Mouse (Mus musculus) thymus, adult 2 months (tissue): ENCODE data around the gene Dync1i2. TPM values are rescaled to one million over a fixed set of nuclear protein-coding genes. Genes with fewer than 3 reads are reported as not detected.

Source experiments
- DNase-seq: peaks from one replicate; pipeline ENCODE4 v3.0.0; 2021
- H3K27ac ChIP-seq: fragments of 200-500 bp; 2 replicates; pipeline ENCODE4 v1.5.1; 2012; ENCODE audit warnings: low read length, control low read depth; ENCODE audit not compliant: control insufficient read depth, insufficient read depth
- H3K27me3 ChIP-seq: fragments of 200-500 bp; 2 replicates; pipeline ENCODE4 v1.6.1; 2012; ENCODE audit warnings: mild to moderate bottlenecking, low read length, moderate library complexity, mixed read lengths; ENCODE audit not compliant: control insufficient read depth, insufficient read depth
- H3K36me3 ChIP-seq: fragments of 200-500 bp; 2 replicates; pipeline ENCODE4 v1.6.1; 2012; ENCODE audit warnings: mild to moderate bottlenecking, low read length, moderate library complexity; ENCODE audit not compliant: control insufficient read depth, insufficient read depth
- H3K4me1 ChIP-seq: fragments of 200-500 bp; replicated peaks from 2 replicates; pipeline ENCODE4 v1.6.1; 2012; ENCODE audit warnings: low read length; ENCODE audit not compliant: control insufficient read depth, insufficient read depth
- H3K4me3 ChIP-seq: fragments of 200-500 bp; 2 replicates; pipeline ENCODE4 v1.5.1; 2012; ENCODE audit warnings: mild to moderate bottlenecking, low read length, control low read depth, moderate library complexity; ENCODE audit not compliant: control insufficient read depth, insufficient read depth
- CTCF ChIP-seq: fragments of 200-500 bp; IDR thresholded peaks from 2 replicates; pipeline ENCODE4 v1.5.1; 2012; ENCODE audit warnings: mild to moderate bottlenecking, control low read depth, low read length, moderate library complexity, borderline replicate concordance; ENCODE audit not compliant: control insufficient read depth, poor library complexity, insufficient read depth; ENCODE audit errors: extremely low read depth
- POLR2A ChIP-seq: fragments of 200-500 bp; IDR thresholded peaks from 2 replicates; pipeline ENCODE4 v1.6.1; 2012; ENCODE audit warnings: mild to moderate bottlenecking, low read length, control low read depth, moderate library complexity; ENCODE audit not compliant: control insufficient read depth, poor library complexity, insufficient read depth; ENCODE audit errors: extremely low read depth
- WGBS: fragments of 180-500 bp; shearing (Covaris S2); methylation state at CpG from one replicate; pipeline ENCODE4 v1.1.7; 2018; 5-methylcytosine and 5-hydroxymethylcytosine counted together
- polyA plus RNA-seq: library from polyadenylated mRNA; depleted of rRNA; stranded (reverse); fragments of >200 nt; gene quantifications from 2 replicates; pipeline ENCODE4 v1.2.3, GENCODE M21; 2012

Gene Dync1i2
- polyA plus RNA-seq, 1 experiment, result 26.2 TPM

GRCm38 (mm10) chr2:71227398-71227797 is 15.9 kb downstream of the Dync1i2 start:
- 43% methylated on average over 1 of the region's 1 CpGs for WGBS
- Histone ChIP-seq H3K27me3 (no peaks in the 10 kb centered on the region), H3K36me3 (peaks cover 26% of the 10 kb centered on the region), H3K4me1 (no peaks in the 10 kb centered on the region), H3K27ac (no peak overlapping the region), H3K4me3 (no peak overlapping the region)
- no peak for TF ChIP-seq CTCF
- no peak for TF ChIP-seq POLR2A
- no peak for DNase-seq

GRCm38 (mm10) chr2:71229603-71230002 is 18.1 kb downstream of the Dync1i2 start:
- no peak for DNase-seq
- H3K4me1 ChIP-seq, result no peaks in the 10 kb centered on the region
- no peak overlapping the region for H3K27ac ChIP-seq
- peaks cover 10% of the 10 kb centered on the region; the same call in 1 of the 2 replicates for H3K36me3 ChIP-seq
- WGBS, result 85% methylated on average over 1 of the region's 1 CpGs
- H3K27me3 ChIP-seq, result no peaks in the 10 kb centered on the region
- TF ChIP-seq POLR2A (no peak), CTCF (no peak)
- H3K4me3 ChIP-seq, result no peak overlapping the region

GRCm38 (mm10) chr2:71231951-71232350 is 20.4 kb downstream of the Dync1i2 start:
- peaks cover 15% of the 10 kb centered on the region for H3K36me3 ChIP-seq
- 94% methylated on average over 5 of the region's 5 CpGs for WGBS
- H3K27ac ChIP-seq, result no peak overlapping the region
- DNase-seq, result no peak
- H3K4me3 ChIP-seq, result no peak overlapping the region
- no peaks in the 10 kb centered on the region for H3K4me1 ChIP-seq
- no peaks in the 10 kb centered on the region for H3K27me3 ChIP-seq
- TF ChIP-seq POLR2A (no peak), CTCF (no peak)

- TF ChIP-seq CTCF (no peak), POLR2A (no peak)
- no peak for DNase-seq
- WGBS, result 93% methylated on average over 2 of the region's 2 CpGs
- Histone ChIP-seq H3K36me3 (peaks cover 20% of the 10 kb centered on the region), H3K4me1 (no peaks in the 10 kb centered on the region), H3K4me3 (no peak overlapping the region), H3K27ac (no peak overlapping the region), H3K27me3 (no peaks in the 10 kb centered on the region)
These were observed 21.5 kb downstream of the Dync1i2 start for GRCm38 (mm10) chr2:71232976-71233375.

GRCm38 (mm10) chr2:71235420-71235819 is 23.9 kb downstream of the Dync1i2 start:
- H3K27me3 ChIP-seq, result no peaks in the 10 kb centered on the region
- peaks cover 19% of the 10 kb centered on the region for H3K36me3 ChIP-seq
- no peaks in the 10 kb centered on the region for H3K4me1 ChIP-seq
- TF ChIP-seq CTCF, result no peak
- TF ChIP-seq POLR2A, result no peak
- no peak overlapping the region for H3K4me3 ChIP-seq
- WGBS, result 97% methylated on average over 4 of the region's 4 CpGs
- DNase-seq, result no peak
- no peak overlapping the region for H3K27ac ChIP-seq

- Histone ChIP-seq H3K27ac (no peak overlapping the region), H3K36me3 (peaks cover 19% of the 10 kb centered on the region), H3K27me3 (no peaks in the 10 kb centered on the region), H3K4me3 (no peak overlapping the region), H3K4me1 (no peaks in the 10 kb centered on the region)
- DNase-seq, result no peak
- 96% methylated on average over 6 of the region's 6 CpGs for WGBS
- TF ChIP-seq POLR2A (no peak), CTCF (no peak)
These were observed 24.5 kb downstream of the Dync1i2 start for GRCm38 (mm10) chr2:71236009-71236408.

GRCm38 (mm10) chr2:71241505-71241904 is 30.0 kb downstream of the Dync1i2 start:
- Histone ChIP-seq H3K27me3 (no peaks in the 10 kb centered on the region), H3K4me1 (no peaks in the 10 kb centered on the region), H3K36me3 (peaks cover 19% of the 10 kb centered on the region), H3K4me3 (no peak overlapping the region), H3K27ac (no peak overlapping the region)
- no peak for TF ChIP-seq CTCF
- no peak for DNase-seq
- 95% methylated on average over 2 of the region's 2 CpGs for WGBS
